Mouse (Mus musculus) liver, adult 2 months (tissue): ENCODE data around the gene Olfr190.

Experiments used
- CTCF ChIP-seq: fragments of 200-500 bp; IDR thresholded peaks from 2 replicates; pipeline ENCODE4 v1.5.1; 2011; ENCODE audit warnings: low read depth, low read length, control low read depth
- POLR2A ChIP-seq: fragments of 200-500 bp; IDR thresholded peaks from 2 replicates; pipeline ENCODE4 v1.6.1; 2011; ENCODE audit warnings: low read length, control low read depth; ENCODE audit not compliant: insufficient read depth; ENCODE audit errors: extremely low read depth

DNA sequence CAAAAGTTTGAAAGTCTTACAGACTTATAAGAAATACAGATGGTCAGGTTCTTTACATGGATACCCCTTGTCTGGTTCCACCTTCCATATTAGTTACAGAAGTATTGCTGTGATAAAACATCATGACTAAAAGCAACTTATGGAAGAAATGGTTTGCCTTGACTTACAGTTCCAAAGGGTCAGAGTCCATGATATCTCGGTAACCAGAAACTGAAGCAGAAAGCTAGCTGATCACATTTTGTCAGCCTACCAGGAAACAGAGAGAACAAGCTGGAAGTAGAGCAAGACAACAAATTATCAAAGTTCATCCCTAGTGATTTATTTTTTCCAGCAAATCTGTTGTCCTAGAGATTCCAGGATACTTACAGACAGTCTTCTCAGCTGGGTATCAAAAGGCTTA, 4.3 kb downstream of the Olfr190 start:
- TF ChIP-seq CTCF (no peak), POLR2A (no peak)
